In the genomic region with DNA sequence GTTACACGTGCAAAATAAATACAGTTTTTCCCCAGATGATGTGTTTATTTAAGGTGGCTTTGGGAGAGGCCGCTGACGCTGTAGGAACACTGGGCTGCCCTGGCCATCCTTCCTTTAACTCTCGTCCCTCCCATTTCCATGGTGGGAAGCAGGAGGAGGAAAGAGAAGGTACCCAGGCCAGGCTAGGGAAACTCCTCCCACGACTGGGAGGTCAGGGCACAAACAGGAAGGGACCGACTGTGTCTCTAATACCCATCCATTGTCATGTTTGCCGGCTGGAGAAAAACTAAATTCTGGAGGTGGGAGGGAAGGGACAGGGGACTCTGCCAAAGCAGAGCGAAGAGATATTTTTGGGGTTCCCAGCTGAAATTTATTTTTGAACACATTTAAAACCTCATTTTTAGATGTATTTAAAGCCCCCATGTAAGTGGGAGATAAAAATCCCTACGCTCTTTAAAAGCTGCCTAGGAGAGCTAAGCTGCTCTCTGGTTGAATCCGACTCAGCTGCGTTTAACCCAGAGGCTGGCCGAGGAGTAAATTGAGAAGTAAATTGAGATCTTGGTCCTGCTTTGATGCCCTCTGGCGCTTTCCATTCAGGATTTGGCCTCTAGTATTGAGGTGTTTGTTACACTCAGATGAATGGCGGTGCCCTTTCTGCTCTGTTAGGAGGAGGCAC, we compare ENCODE assay signal across 8 mouse cellular contexts.
DNase-seq lines count a peak whose midpoint lies in the region; ATAC-seq lines count a peak whose summit lies in the region.

No protein-coding gene starts in this region.

- H3K9ac ChIP-seq in hindbrain, embryonic 12.5 days: no peak overlapping the region
- H3K9ac ChIP-seq in hindbrain, embryonic 13.5 days: no peak overlapping the region

- H3K4me2 ChIP-seq in hindbrain, embryonic 12.5 days (replicated peaks): no peak overlapping the region
- H3K4me2 ChIP-seq in hindbrain, embryonic 13.5 days: no peak overlapping the region

- H3K36me3 ChIP-seq in hindbrain, embryonic 12.5 days: no peaks in the 10 kb centered on the region
- no peaks in the 10 kb centered on the region for H3K36me3 ChIP-seq in hindbrain, embryonic 13.5 days
- peaks cover 30% of the 10 kb centered on the region for H3K36me3 ChIP-seq in macrophage (ENCODE audit: inconsistent target)

- H3K9me3 ChIP-seq in hindbrain, embryonic 12.5 days (replicated peaks): no peaks in the 10 kb centered on the region
- H3K9me3 ChIP-seq in hindbrain, embryonic 13.5 days: no peaks in the 10 kb centered on the region

- DNase-seq in brain, adult 2 months (ENCODE audit: low read depth, low spot score): peak; percentile 63
- peak; percentile 24 to 36 for DNase-seq in heart, postnatal 36 days
- no peak for DNase-seq in adipocyte (ENCODE audit: low spot score)
- no peak for DNase-seq in urinary bladder, adult 2 months (ENCODE audit: low spot score)
- DNase-seq in gastrocnemius, postnatal 25 days: no peak

- no peak overlapping the region for H3K4me3 ChIP-seq in hindbrain, embryonic 12.5 days
- H3K4me3 ChIP-seq in hindbrain, embryonic 13.5 days: no peak overlapping the region
- no peak overlapping the region for H3K4me3 ChIP-seq in macrophage (ENCODE audit: inconsistent target)

- H3K79me2 ChIP-seq in macrophage (ENCODE audit: inconsistent target): peaks cover 29% of the 10 kb centered on the region

- no peaks in the 10 kb centered on the region for H3K27me3 ChIP-seq in hindbrain, embryonic 12.5 days
- H3K27me3 ChIP-seq in hindbrain, embryonic 13.5 days: no peaks in the 10 kb centered on the region

- intact Hi-C loops in heart, postnatal 36 days (cut with DNase I): loop anchor here (2.0 to 5.0 kb wide), 2 partner anchors 20 to 72 kb away; no protein-coding TSS in a partner anchor

- WGBS in hindbrain, embryonic 12.5 days: 18% methylated on average over 14 of the region's 14 CpGs
- WGBS in hindbrain, embryonic 13.5 days: 17% methylated on average over 14 of the region's 14 CpGs
- 91% methylated on average over 14 of the region's 14 CpGs for WGBS in macrophage (ENCODE audit: missing documents)

- peaks cover 11% of the 10 kb centered on the region for H3K4me1 ChIP-seq in hindbrain, embryonic 12.5 days
- peaks cover 17% of the 10 kb centered on the region for H3K4me1 ChIP-seq in hindbrain, embryonic 13.5 days (replicated peaks)

- no peak for ATAC-seq in hindbrain, embryonic 12.5 days (ENCODE audit: low FRiP score)
- no peak for ATAC-seq in hindbrain, embryonic 13.5 days (ENCODE audit: low FRiP score)

- 0 out of 2 replicates have a peak overlapping the region, but pooled peaks have one; percentile 12 for H3K27ac ChIP-seq in hindbrain, embryonic 12.5 days
- H3K27ac ChIP-seq in hindbrain, embryonic 13.5 days: no peak overlapping the region
- peak overlapping the region; percentile 96 for H3K27ac ChIP-seq in macrophage

Comparison
In these comparisons a context has a peak if more than half of its experiments do, and no peak if none do; other contexts are left out.
1. DNase-seq: peak in brain, adult 2 months (single experiment) and heart, postnatal 36 days (2 of 2); none in adipocyte (single experiment), urinary bladder, adult 2 months (single experiment) and gastrocnemius, postnatal 25 days (single experiment).